ENCODE assay signal across 27 mouse cellular contexts in the genomic region with DNA sequence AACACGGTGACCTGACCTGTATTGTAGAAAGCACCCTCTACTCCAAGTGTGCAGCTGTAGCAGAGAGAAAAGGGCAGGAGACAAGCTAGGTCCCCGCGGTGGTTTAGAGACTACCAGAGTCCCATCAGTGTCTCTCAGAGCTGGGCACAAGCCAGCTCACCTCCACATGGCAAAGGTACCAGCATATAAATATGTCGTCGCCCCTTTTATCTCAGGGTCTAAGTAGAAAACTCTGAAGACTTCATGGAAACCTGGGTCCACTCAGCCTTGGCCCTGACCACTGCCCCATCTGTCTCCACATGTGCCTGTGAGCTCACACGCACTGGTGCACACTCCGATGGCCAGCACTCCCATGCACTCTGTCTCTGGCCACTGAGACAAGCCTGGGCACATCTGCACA. TPM values are rescaled to one million over a fixed set of nuclear protein-coding genes. Genes with fewer than 3 reads are reported as not detected.
DNase-seq lines count a peak whose midpoint lies in the region; TF ChIP-seq lines count a peak whose summit lies in the region.
"Had no signal": no experiment of that assay in that cellular context is flagged by ENCODE, and none has a peak within 500 bp of the region (broad histone marks: within the 10 kb centered on the region; RNA-seq: fewer than 3 reads in every experiment).

No protein-coding gene starts in this region.

- no peak overlapping the region for H3K4me2 ChIP-seq in CH12.LX (ENCODE audit: insufficient read depth, low read depth, poor library complexity, severe bottlenecking)
- H3K4me2 ChIP-seq: embryonic facial prominence, embryonic 13.5 days; embryonic facial prominence, embryonic 15.5 days; forebrain, embryonic 12.5 days had no signal

- dilution Hi-C loops in CH12.LX (cut with MboI; ENCODE audit: extremely low pct_ligation_motif_present, extremely low pct_unique_long_range_greater_than_20kb, low sequenced_read_pairs) = no loop called here

- H3K4me3 ChIP-seq in gastrocnemius, adult 2 months = no peak overlapping the region
- no peak overlapping the region for H3K4me3 ChIP-seq in CH12.LX (replicated peaks in 1 of 3; ENCODE audit: low read depth in 2 of 3, low read length in 2 of 3, poor library complexity in 1 of 3)
- H3K4me3 ChIP-seq: embryonic facial prominence, embryonic 13.5 days; embryonic facial prominence, embryonic 15.5 days; erythroblast, embryonic 14.5 days; forebrain, embryonic 10.5 days; forebrain, embryonic 12.5 days had no signal

- no peaks in the 10 kb centered on the region for H3K9me3 ChIP-seq in CH12.LX (replicated peaks; ENCODE audit: low read length)
- H3K9me3 ChIP-seq: embryonic facial prominence, embryonic 13.5 days; embryonic facial prominence, embryonic 15.5 days; forebrain, embryonic 10.5 days; forebrain, embryonic 12.5 days had no signal

- peaks cover 7 to 47% of the 10 kb centered on the region in 2 experiments for H3K36me3 ChIP-seq in CH12.LX (replicated peaks in 1 of 2; ENCODE audit: control insufficient read depth in 1 of 2, insufficient read depth in 1 of 2, low read length in 1 of 2)
- H3K36me3 ChIP-seq: embryonic facial prominence, embryonic 13.5 days; embryonic facial prominence, embryonic 15.5 days; forebrain, embryonic 10.5 days; forebrain, embryonic 12.5 days had no signal

- TF ChIP-seq EP300 in CH12.LX (IDR thresholded peaks at IDR 0.05; ENCODE audit: low read length) = no peak

- no peak for TF ChIP-seq CTCF in gastrocnemius, adult 2 months (IDR thresholded peaks at IDR 0.05)
- no peak for TF ChIP-seq CTCF in CH12.LX (conservative IDR thresholded peaks at IDR 0.05 in 1 of 2, IDR thresholded peaks at IDR 0.05 in 1 of 2; ENCODE audit: low read depth in 2 of 2, low read length in 2 of 2)

- peak; percentile 63 for DNase-seq in gastrocnemius, adult 2 months
- DNase-seq in gastrocnemius, postnatal 10 days = no peak
- DNase-seq in CH12.LX (ENCODE audit: extremely low read depth) = no peak
- DNase-seq in skeletal muscle tissue, adult 2 months (ENCODE audit: low read depth, low spot score) = peak; percentile 70
- no peak for DNase-seq in lung, postnatal 36 days
- DNase-seq: adrenal gland, adult 2 months; adrenal gland, postnatal 10 days; adrenal gland, postnatal 25 days; B cell, adult 2 months; cerebellum, adult 11 months; cerebellum, adult 18-20 months; cerebellum, adult 8-10 months; cerebellum, adult 9-11 months; cerebellum, postnatal 14 days; cerebellum, postnatal 36 days; embryo, embryonic 11 days had no signal

- in situ Hi-C loops in CH12.LX (cut with MboI; ENCODE audit: low pct_ligation_motif_present, low pct_unique_long_range_greater_than_20kb, low sequenced_read_pairs) = loop anchor here (10.0 to 25.0 kb wide), 2 partner anchors 145 to 348 kb away; partner anchors contain the start of genes C1qtnf6 and Sstr3

- intact Hi-C loops in gastrocnemius, adult 2 months (cut with DNase I) = loop anchor here (10.0 kb wide), 1 partner anchor 55 kb away; the partner anchor contains the start of gene Ncf4

- H3K4me1 ChIP-seq in CH12.LX (ENCODE audit: control insufficient read depth in 1 of 2, insufficient read depth in 2 of 2) = peaks cover 16 to 34% of the 10 kb centered on the region in 2 experiments; a peak in 3 of 4 replicates
- H3K4me1 ChIP-seq: embryonic facial prominence, embryonic 13.5 days; embryonic facial prominence, embryonic 15.5 days had no signal

- H3K27ac ChIP-seq in gastrocnemius, adult 2 months = peak overlapping the region; percentile 87; the same call in 1 of the 2 replicates
- H3K27ac ChIP-seq in CH12.LX (ENCODE audit: insufficient read depth, low read depth) = no peak overlapping the region
- H3K27ac ChIP-seq: embryonic facial prominence, embryonic 13.5 days; embryonic facial prominence, embryonic 15.5 days; forebrain, embryonic 10.5 days; forebrain, embryonic 12.5 days had no signal

- no peak for TF ChIP-seq RAD21 in CH12.LX (IDR thresholded peaks at IDR 0.05; ENCODE audit: low read depth, low read length)

- H3K27me3 ChIP-seq in CH12.LX (replicated peaks) = no peaks in the 10 kb centered on the region
- H3K27me3 ChIP-seq: embryonic facial prominence, embryonic 15.5 days had no signal

- H3K9ac ChIP-seq in CH12.LX (ENCODE audit: insufficient read depth, low read depth) = no peak overlapping the region
- H3K9ac ChIP-seq: embryonic facial prominence, embryonic 13.5 days; embryonic facial prominence, embryonic 15.5 days; forebrain, embryonic 12.5 days had no signal

- H3K79me2 ChIP-seq in CH12.LX (replicated peaks; ENCODE audit: control insufficient read depth, extremely low read depth, insufficient read depth, poor library complexity, severe bottlenecking) = no peaks in the 10 kb centered on the region

- TF ChIP-seq POLR2A in CH12.LX (IDR thresholded peaks at IDR 0.05; ENCODE audit: low read depth, low read length) = no peak

TF ChIP-seq in CH12.LX, 34 proteins besides CTCF, POLR2A, EP300 and RAD21:
- TF ChIP-seq BHLHE40 (IDR thresholded peaks at IDR 0.05; ENCODE audit: low read depth, low read length) (peak; percentile 70), ZC3H11A (IDR thresholded peaks at IDR 0.05; ENCODE audit: low read depth, low read length) (no peak)

RNA-seq across cellular contexts. Expression of gene Ift27, which starts 15.7 kb away (rescaled TPM):
- 10 to 100 TPM; 11.7 to 16.0 TPM for total RNA-seq in gastrocnemius, adult 2 months (2021)
- total RNA-seq in gastrocnemius, postnatal 10 days (2021) = 10 to 100 TPM; 50.9 to 53.5 TPM
- total RNA-seq in CH12.LX (2012; rRNA removed) = 72.1 and 84.9 TPM in 2 replicates
- total RNA-seq in CH12.LX (2014; rRNA removed) = 67.1 and 84.1 TPM in 2 replicates
- 82.1 and 87.2 TPM in 2 replicates for polyA plus RNA-seq in CH12.LX (2012; ENCODE audit: insufficient read length, low read depth)

RNA-seq across cellular contexts. Expression of gene Pvalb, which starts 16.6 kb away (rescaled TPM):
- over 10,000 TPM in 1 of 2 experiments, 1,000 to 10,000 TPM in 1; 9,151 to 16,547 TPM for total RNA-seq in gastrocnemius, adult 2 months (2021)
- total RNA-seq in gastrocnemius, postnatal 10 days (2021) = over 10,000 TPM; 11,172 to 13,407 TPM
- total RNA-seq in CH12.LX (2012; rRNA removed) (11.8 and 12.8 TPM in 2 replicates), CH12.LX (2014; rRNA removed) (10.0 and 11.4 TPM in 2 replicates)
- polyA plus RNA-seq in CH12.LX (2012; ENCODE audit: insufficient read length, low read depth) = 16.4 and 21.0 TPM in 2 replicates
- total RNA-seq: adrenal gland, adult 2 months; adrenal gland, postnatal 25 days; common myeloid progenitor, adult 5-6 weeks; ES-E14; MEL had no signal
- polyA plus RNA-seq: adrenal gland, adult 2 months; CD4-positive, CD25-positive, alpha-beta regulatory T cell, adult 4 months; embryonic facial prominence, embryonic 11.5 days; embryonic facial prominence, embryonic 13.5 days; embryonic facial prominence, embryonic 15.5 days; erythroblast, embryonic 14.5 days; forebrain, embryonic 10.5 days; forebrain, embryonic 12.5 days; forebrain, embryonic 16.5 days had no signal

RNA-seq across cellular contexts. Expression of gene Ncf4, which starts 55.0 kb away (rescaled TPM):
- 1 to 10 TPM in 1 of 2 experiments, not detected in 1; 1.2 TPM for total RNA-seq in gastrocnemius, adult 2 months (2021)
- 1 to 10 TPM in 1 of 2 experiments, under 1 TPM in 1; 0.96 to 2.1 TPM for total RNA-seq in gastrocnemius, postnatal 10 days (2021)
- total RNA-seq in CH12.LX (2012; rRNA removed) = 213 and 339 TPM in 2 replicates
- total RNA-seq in CH12.LX (2014; rRNA removed) = 177 and 188 TPM in 2 replicates
- 118 and 145 TPM in 2 replicates for polyA plus RNA-seq in CH12.LX (2012; ENCODE audit: insufficient read length, low read depth)

Comparison
In these comparisons a context has a peak if more than half of its experiments do, and no peak if none do; other contexts are left out.
1. DNase-seq: peak in gastrocnemius, adult 2 months (single experiment) and skeletal muscle tissue, adult 2 months (single experiment); none in gastrocnemius, postnatal 10 days (single experiment), CH12.LX (single experiment) and lung, postnatal 36 days (single experiment).
2. RNA of gene Pvalb, which starts 16.6 kb away (total RNA-seq): 9,151 to 16,547 TPM in gastrocnemius, adult 2 months and 11,172 to 13,407 TPM in gastrocnemius, postnatal 10 days; 10.0 to 12.8 TPM in CH12.LX; every median in the first group is over 100 times any median in the second.
3. RNA of gene Ncf4, which starts 55.0 kb away (total RNA-seq): 177 to 339 TPM in CH12.LX; 0.96 to 2.1 TPM in gastrocnemius, postnatal 10 days and 1.2 TPM in gastrocnemius, adult 2 months; every median in the first group is over 10 times any median in the second.